Mouse (Mus musculus): ENCODE results near the gene Morc1.

DNA sequence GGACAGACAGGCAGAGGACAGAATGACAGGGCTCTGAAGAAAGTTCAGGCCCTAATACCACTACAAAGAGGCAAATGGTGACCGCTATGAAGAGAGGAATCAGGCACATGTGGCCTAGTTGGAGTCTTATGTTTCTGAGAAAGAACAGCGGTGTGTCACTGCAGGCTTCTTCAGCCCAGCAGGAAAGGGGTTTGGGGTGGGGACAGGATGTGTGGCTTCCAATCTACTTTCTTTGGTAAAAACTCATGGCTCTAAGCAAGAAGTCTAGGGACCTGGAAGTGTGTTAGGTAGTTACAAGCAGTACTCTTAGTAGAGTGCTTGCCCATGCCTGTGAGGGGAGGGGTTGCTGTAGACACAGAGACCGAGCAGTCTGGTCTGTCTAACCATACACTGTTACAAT is 196.3 kb downstream of the Morc1 start:
- TF ChIP-seq MAX (IDR thresholded peaks at IDR 0.05; ENCODE audit: low read depth) (no peak), MYOG (IDR thresholded peaks at IDR 0.05; ENCODE audit: control insufficient read depth in 1 of 3, insufficient read depth in 1 of 3, insufficient read length in 2 of 3, low read depth in 2 of 3) (no peak)
